Mouse (Mus musculus) ES-Bruce4 (cell line): Measurements from ENCODE around the gene Nup188.

Experiments used
- CTCF ChIP-seq: IDR thresholded peaks from one replicate; pipeline ENCODE4 v1.8.1; 2011; ENCODE audit warnings: low read depth, low read length
- EP300 ChIP-seq: IDR thresholded peaks from 2 replicates; pipeline ENCODE4 v1.6.1; 2011; ENCODE audit warnings: low read depth, low read length; ENCODE audit not compliant: insufficient read depth
- POLR2A ChIP-seq: IDR thresholded peaks from one replicate; pipeline ENCODE4 v1.8.1; 2011; ENCODE audit warnings: low read length; ENCODE audit not compliant: insufficient read depth

- TF ChIP-seq POLR2A = no peak
- TF ChIP-seq CTCF = no peak
- TF ChIP-seq EP300 = no peak
Observed at GRCm38 (mm10) chr2:30377721-30378120, 91.5 kb downstream of the Nup188 start.
